Mouse (Mus musculus): Measurements from ENCODE around the gene Nsrp1. TPM values are rescaled to one million over a fixed set of nuclear protein-coding genes. Genes with fewer than 3 reads are reported as not detected.
"Not testable (repeated sequence)": the region's sequence is repeated elsewhere in the genome, so short reads cannot be mapped to it uniquely, and the experiment has no call there.

Nsrp1 gene
- polyA plus RNA-seq, 1 experiment from 2014 or later, result 58.5 TPM

GRCm38 (mm10) chr11:77087004-77087403, 8.8 kb upstream of the Nsrp1 start:
- no peaks in the 10 kb centered on the region for H3K4me1 ChIP-seq (ENCODE audit: insufficient read depth, low read depth, low read length)
- H3K27me3 ChIP-seq (replicated peaks; ENCODE audit: insufficient read depth, low read length), result no peaks in the 10 kb centered on the region
- H3K36me3 ChIP-seq (ENCODE audit: insufficient read depth, low read length), result no peaks in the 10 kb centered on the region
- DNase-seq (ENCODE audit: low spot score) (no peak), ATAC-seq (no peak)
- no peak overlapping the region for H3K27ac ChIP-seq (ENCODE audit: low read length)
- H3K4me3 ChIP-seq (ENCODE audit: low read depth, low read length), result no peak overlapping the region
- H3K9ac ChIP-seq (replicated peaks; ENCODE audit: low read depth), result no peak overlapping the region
- TF ChIP-seq CTCF (IDR thresholded peaks at IDR 0.05) (no peak), EP300 (IDR thresholded peaks at IDR 0.05) (no peak)
- H3K4me2 ChIP-seq (replicated peaks; ENCODE audit: low read depth, low read length), result no peak overlapping the region
- H3K9me3 ChIP-seq (ENCODE audit: low read length), result no peaks in the 10 kb centered on the region
- WGBS, result 78% methylated on average over 2 of the region's 2 CpGs

DNA sequence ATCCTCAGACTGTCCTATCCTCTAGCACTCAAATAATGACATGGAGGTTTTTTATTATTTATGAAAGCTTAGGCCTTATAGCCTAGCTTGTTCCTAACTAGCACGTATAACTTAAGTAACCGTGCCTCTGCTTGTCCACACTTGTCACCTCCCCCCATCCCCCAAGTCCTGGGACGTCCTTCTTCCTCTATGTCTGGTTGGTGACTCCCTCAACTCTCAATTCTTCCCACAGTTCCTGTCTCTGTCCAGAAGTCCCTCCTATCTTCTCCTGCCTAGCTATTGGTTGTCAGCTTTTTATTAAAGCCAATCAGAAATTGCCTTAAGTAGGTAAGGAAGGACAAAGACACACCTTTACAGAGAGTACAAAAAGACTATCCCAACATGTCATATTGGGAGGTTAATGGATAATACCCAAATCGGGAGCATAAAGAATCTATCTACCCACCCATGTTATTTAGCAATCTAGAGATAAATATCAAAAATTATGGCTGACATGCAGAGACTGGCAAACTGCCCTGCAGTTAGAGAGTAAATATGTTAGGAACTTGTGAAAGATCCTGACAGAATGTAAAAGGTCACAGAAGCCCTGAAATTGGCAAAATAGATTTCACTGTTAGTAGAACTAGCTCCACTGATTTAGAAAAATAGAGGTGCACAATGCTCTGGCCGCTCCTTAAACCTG, 5.9 kb upstream of the Nsrp1 start:
- no peak overlapping the region for H3K27ac ChIP-seq (ENCODE audit: low read length)
- no peaks in the 10 kb centered on the region for H3K36me3 ChIP-seq (ENCODE audit: insufficient read depth, low read length)
- no peak overlapping the region for H3K4me3 ChIP-seq (ENCODE audit: low read depth, low read length)
- H3K9ac ChIP-seq (replicated peaks; ENCODE audit: low read depth), result no peak overlapping the region
- no peaks in the 10 kb centered on the region for H3K9me3 ChIP-seq (ENCODE audit: low read length)
- H3K27me3 ChIP-seq (replicated peaks; ENCODE audit: insufficient read depth, low read length), result no peaks in the 10 kb centered on the region
- TF ChIP-seq EP300 (IDR thresholded peaks at IDR 0.05), result no peak
- TF ChIP-seq CTCF (IDR thresholded peaks at IDR 0.05), result no peak
- H3K4me2 ChIP-seq (replicated peaks; ENCODE audit: low read depth, low read length), result no peak overlapping the region
- no peak for DNase-seq (ENCODE audit: low spot score)
- no peaks in the 10 kb centered on the region for H3K4me1 ChIP-seq (ENCODE audit: insufficient read depth, low read depth, low read length)
- ATAC-seq, result no peak
- whole genome bisulfite sequencing, result 50% methylated on average over 5 of the region's 5 CpGs

DNA sequence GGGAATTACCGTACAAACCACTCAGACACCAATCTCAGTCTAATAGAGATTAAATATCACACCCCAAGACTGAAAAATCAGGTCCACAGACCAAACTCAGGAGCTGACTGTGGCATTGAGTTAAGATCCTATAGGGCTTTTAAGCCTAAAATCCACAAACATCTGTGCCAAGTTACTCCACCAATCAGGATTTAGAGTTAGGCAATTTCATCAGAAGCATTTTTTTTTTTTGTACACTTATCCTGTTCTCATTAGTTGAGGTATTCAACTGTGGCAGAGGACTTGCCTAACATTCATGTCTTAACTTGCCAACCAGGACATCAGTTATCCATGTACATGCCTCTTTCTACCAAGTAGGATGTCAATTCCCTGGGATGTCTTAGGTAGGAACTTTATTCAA, 1.1 kb upstream of the Nsrp1 start:
- Histone ChIP-seq H3K9me3 (ENCODE audit: low read length) (no peaks in the 10 kb centered on the region), H3K27me3 (replicated peaks; ENCODE audit: insufficient read depth, low read length) (no peaks in the 10 kb centered on the region), H3K36me3 (ENCODE audit: insufficient read depth, low read length) (0 out of 2 replicates have a peak, but pooled peaks cover 6% of the 10 kb centered on the region), H3K9ac (replicated peaks; ENCODE audit: low read depth) (no peak overlapping the region), H3K4me1 (ENCODE audit: insufficient read depth, low read depth, low read length) (peaks cover 3% of the 10 kb centered on the region; the same call in 1 of the 2 replicates), H3K4me2 (replicated peaks; ENCODE audit: low read depth, low read length) (no peak overlapping the region), H3K4me3 (ENCODE audit: low read depth, low read length) (no peak overlapping the region), H3K27ac (ENCODE audit: low read length) (no peak overlapping the region)
- ATAC-seq, result no peak
- 100% methylated on average over 1 of the region's 1 CpGs for WGBS
- TF ChIP-seq CTCF (IDR thresholded peaks at IDR 0.05), result no peak
- TF ChIP-seq EP300 (IDR thresholded peaks at IDR 0.05), result no peak
- no peak for DNase-seq (ENCODE audit: low spot score)

GRCm38 (mm10) chr11:77077792-77078191, 443 bp downstream of the Nsrp1 start:
- WGBS, result 3% methylated on average over 16 of the region's 16 CpGs
- Histone ChIP-seq H3K27me3 (replicated peaks; ENCODE audit: insufficient read depth, low read length) (no peaks in the 10 kb centered on the region), H3K9ac (replicated peaks; ENCODE audit: low read depth) (peak overlapping the region; percentile 49), H3K4me1 (ENCODE audit: insufficient read depth, low read depth, low read length) (peaks cover 3% of the 10 kb centered on the region; the same call in 1 of the 2 replicates), H3K4me2 (replicated peaks; ENCODE audit: low read depth, low read length) (peak overlapping the region; percentile 80), H3K9me3 (ENCODE audit: low read length) (no peaks in the 10 kb centered on the region), H3K4me3 (ENCODE audit: low read depth, low read length) (peak overlapping the region; percentile 58), H3K27ac (ENCODE audit: low read length) (peak overlapping the region; percentile 67), H3K36me3 (ENCODE audit: insufficient read depth, low read length) (0 out of 2 replicates have a peak, but pooled peaks cover 12% of the 10 kb centered on the region)
- TF ChIP-seq EP300 (IDR thresholded peaks at IDR 0.05), result no peak
- no peak for TF ChIP-seq CTCF (IDR thresholded peaks at IDR 0.05)
- DNase-seq (ENCODE audit: low spot score) (peak; percentile 13), ATAC-seq (peak; percentile 55)

- H3K4me1 ChIP-seq (ENCODE audit: insufficient read depth, low read depth, low read length); DNase-seq (ENCODE audit: low spot score); H3K27ac ChIP-seq (ENCODE audit: low read length); H3K27me3 ChIP-seq (replicated peaks; ENCODE audit: insufficient read depth, low read length); H3K9me3 ChIP-seq (ENCODE audit: low read length); ATAC-seq: not testable (repeated sequence)
- WGBS, result 61% methylated on average over 4 of the region's 4 CpGs
- H3K4me3 ChIP-seq (ENCODE audit: low read depth, low read length), result peak overlapping the region; percentile 58
- H3K36me3 ChIP-seq (ENCODE audit: insufficient read depth, low read length), result 0 out of 2 replicates have a peak, but pooled peaks cover 12% of the 10 kb centered on the region
- peak overlapping the region; percentile 49 for H3K9ac ChIP-seq (replicated peaks; ENCODE audit: low read depth)
- H3K4me2 ChIP-seq (replicated peaks; ENCODE audit: low read depth, low read length), result peak overlapping the region; percentile 80
These were observed 904 bp downstream of the Nsrp1 start for GRCm38 (mm10) chr11:77077331-77077730.

DNA sequence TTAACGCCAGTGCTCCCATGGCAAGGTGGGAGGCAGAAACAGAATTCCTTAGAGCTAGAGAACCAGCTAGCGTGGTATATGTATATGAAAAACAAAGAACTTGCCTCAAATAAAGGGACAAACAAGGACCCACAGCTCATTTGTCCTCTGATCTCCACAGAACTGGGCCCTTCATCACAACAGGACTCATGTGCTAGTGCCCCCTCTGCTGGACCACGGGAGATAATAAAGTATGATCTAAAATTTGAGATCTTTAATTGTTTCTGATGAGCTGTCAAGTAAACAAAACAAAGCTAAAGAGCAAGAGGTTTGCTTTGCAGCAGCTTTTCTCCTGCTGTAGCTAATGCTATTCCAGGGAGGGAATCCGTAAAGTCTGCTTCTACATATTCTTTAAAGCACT, 7.5 kb downstream of the Nsrp1 start:
- H3K4me2 ChIP-seq (replicated peaks; ENCODE audit: low read depth, low read length), result no peak overlapping the region
- DNase-seq (ENCODE audit: low spot score) (peak; percentile 65), ATAC-seq (no peak)

More for the DNA sequence above, 7.5 kb downstream of the Nsrp1 start:
- no peak overlapping the region for H3K9ac ChIP-seq (replicated peaks; ENCODE audit: low read depth)
- no peaks in the 10 kb centered on the region for H3K9me3 ChIP-seq (ENCODE audit: low read length)
- 0 out of 2 replicates have a peak, but pooled peaks cover 12% of the 10 kb centered on the region for H3K36me3 ChIP-seq (ENCODE audit: insufficient read depth, low read length)
- H3K4me3 ChIP-seq (ENCODE audit: low read depth, low read length), result no peak overlapping the region
- WGBS, result 58% methylated on average over 4 of the region's 4 CpGs
- H3K4me1 ChIP-seq (ENCODE audit: insufficient read depth, low read depth, low read length), result no peaks in the 10 kb centered on the region
- no peak for TF ChIP-seq EP300 (IDR thresholded peaks at IDR 0.05)
- TF ChIP-seq CTCF (IDR thresholded peaks at IDR 0.05), result peak; percentile 61
- no peaks in the 10 kb centered on the region for H3K27me3 ChIP-seq (replicated peaks; ENCODE audit: insufficient read depth, low read length)
- H3K27ac ChIP-seq (ENCODE audit: low read length), result no peak overlapping the region
